24 mouse cellular contexts compared by ENCODE assay signal in the genomic region with DNA sequence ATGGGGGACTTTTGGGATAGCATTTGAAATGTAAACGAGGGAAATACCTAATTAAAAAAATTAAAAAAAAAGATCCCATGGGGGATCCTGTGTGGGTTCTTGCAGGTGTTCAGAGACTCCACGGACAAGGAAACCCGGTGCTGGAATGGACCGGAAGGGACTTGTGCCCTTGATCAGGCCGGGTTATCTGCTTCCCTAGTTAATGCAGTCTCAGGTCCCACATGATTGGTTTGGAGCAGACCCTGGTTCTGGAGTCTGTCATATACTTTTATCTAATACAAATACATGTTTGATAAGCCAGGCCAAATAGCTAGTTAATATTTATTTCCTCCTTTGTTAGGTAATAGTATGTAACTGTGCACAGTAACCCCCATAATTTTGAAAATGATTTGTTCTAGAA.
"Had no signal": no experiment of that assay in that cellular context is flagged by ENCODE, and none has a peak within 500 bp of the region (broad histone marks: within the 10 kb centered on the region; RNA-seq: fewer than 3 reads in every experiment).

No protein-coding gene starts in this region.

- H3K4me1 ChIP-seq: heart, embryonic 10.5 days; heart, embryonic 12.5 days; hindbrain, embryonic 10.5 days; hindbrain, embryonic 13.5 days; limb, embryonic 13.5 days; limb, embryonic 15.5 days; liver, embryonic 12.5 days had no signal

- H3K4me3 ChIP-seq: gastrocnemius, adult 2 months; heart, embryonic 10.5 days; heart, embryonic 12.5 days; hindbrain, embryonic 10.5 days; hindbrain, embryonic 13.5 days; layer of hippocampus, adult 2 months; left cerebral cortex, adult 2 months; limb, embryonic 13.5 days; limb, embryonic 15.5 days; liver, embryonic 12.5 days had no signal

- H3K9me3 ChIP-seq: heart, embryonic 10.5 days; heart, embryonic 12.5 days; hindbrain, embryonic 10.5 days; hindbrain, embryonic 13.5 days; limb, embryonic 13.5 days; limb, embryonic 15.5 days; liver, embryonic 12.5 days had no signal

- ATAC-seq: forebrain, embryonic 16.5 days; hindbrain, embryonic 16.5 days; inflammation-experienced regulatory T-cells, adult 6 months; liver, embryonic 12.5 days had no signal

- H3K27me3 ChIP-seq: heart, embryonic 12.5 days; hindbrain, embryonic 13.5 days; limb, embryonic 13.5 days; limb, embryonic 15.5 days; liver, embryonic 12.5 days had no signal

- DNase-seq: gastrocnemius, adult 2 months; gastrocnemius, postnatal 10 days; gastrocnemius, postnatal 25 days; heart, adult 18-20 months; heart, postnatal 10 days; heart, postnatal 4 days; kidney, adult 18-20 months; kidney, adult 8-10 months; kidney, postnatal 10 days; kidney, postnatal 25 days; kidney, postnatal 4 days; left cerebral cortex, postnatal 4 days had no signal

- H3K9ac ChIP-seq: heart, embryonic 12.5 days; hindbrain, embryonic 13.5 days; limb, embryonic 13.5 days; limb, embryonic 15.5 days; liver, embryonic 12.5 days had no signal

- H3K4me2 ChIP-seq: heart, embryonic 12.5 days; hindbrain, embryonic 13.5 days; limb, embryonic 13.5 days; limb, embryonic 15.5 days; liver, embryonic 12.5 days had no signal

- H3K27ac ChIP-seq: gastrocnemius, adult 2 months; heart, embryonic 10.5 days; hindbrain, embryonic 10.5 days; hindbrain, embryonic 13.5 days; layer of hippocampus, adult 2 months; left cerebral cortex, adult 2 months; limb, embryonic 13.5 days; limb, embryonic 15.5 days; liver, embryonic 12.5 days had no signal

- H3K36me3 ChIP-seq: heart, embryonic 10.5 days; heart, embryonic 12.5 days; hindbrain, embryonic 10.5 days; hindbrain, embryonic 13.5 days; limb, embryonic 13.5 days; limb, embryonic 15.5 days; liver, embryonic 12.5 days had no signal
